Mouse (Mus musculus): ENCODE results near the gene Xrcc5. TPM values are rescaled to one million over a fixed set of nuclear protein-coding genes. Genes with fewer than 3 reads are reported as not detected.

Xrcc5 gene
- polyA plus RNA-seq, 2 experiments: 22.6 to 41.8 TPM

GRCm38 (mm10) chr1:72411108-72411507, 103.9 kb downstream of the Xrcc5 start:
- no peaks in the 10 kb centered on the region for H3K36me3 ChIP-seq (ENCODE audit: control insufficient read depth, insufficient read depth, low read length)
- no peak overlapping the region for H3K4me2 ChIP-seq (replicated peaks; ENCODE audit: low read depth, low read length, severe bottlenecking)
- no peak overlapping the region for H3K9ac ChIP-seq (ENCODE audit: low read depth, low read length, severe bottlenecking)
- 93% methylated on average over 8 of the region's 8 CpGs for WGBS
- H3K9me3 ChIP-seq (ENCODE audit: control insufficient read depth, low read length): no peaks in the 10 kb centered on the region
- no peaks in the 10 kb centered on the region for H3K4me1 ChIP-seq (ENCODE audit: control insufficient read depth, insufficient read depth, low read length)
- DNase-seq (ENCODE audit: low spot score): no peak
- no peak overlapping the region for H3K27ac ChIP-seq (replicated peaks; ENCODE audit: low read depth, low read length)
- no peak for TF ChIP-seq POLR2A (IDR thresholded peaks at IDR 0.05; ENCODE audit: borderline replicate concordance, extremely low read depth, insufficient read depth, insufficient read length)
- no peaks in the 10 kb centered on the region for H3K27me3 ChIP-seq (ENCODE audit: control insufficient read depth, insufficient read depth, low read length)
- no peak for ATAC-seq (ENCODE audit: low FRiP score, low read depth)
- no peak overlapping the region for H3K4me3 ChIP-seq (replicated peaks; ENCODE audit: low read length)

GRCm38 (mm10) chr1:72413205-72413604, 106.0 kb downstream of the Xrcc5 start:
- Histone ChIP-seq H3K36me3 (ENCODE audit: control insufficient read depth, insufficient read depth, low read length) (no peaks in the 10 kb centered on the region), H3K4me2 (replicated peaks; ENCODE audit: low read depth, low read length, severe bottlenecking) (no peak overlapping the region), H3K4me3 (replicated peaks; ENCODE audit: low read length) (no peak overlapping the region), H3K9ac (ENCODE audit: low read depth, low read length, severe bottlenecking) (no peak overlapping the region), H3K4me1 (ENCODE audit: control insufficient read depth, insufficient read depth, low read length) (no peaks in the 10 kb centered on the region), H3K27ac (replicated peaks; ENCODE audit: low read depth, low read length) (no peak overlapping the region), H3K9me3 (ENCODE audit: control insufficient read depth, low read length) (no peaks in the 10 kb centered on the region), H3K27me3 (ENCODE audit: control insufficient read depth, insufficient read depth, low read length) (no peaks in the 10 kb centered on the region)
- TF ChIP-seq POLR2A (IDR thresholded peaks at IDR 0.05; ENCODE audit: borderline replicate concordance, extremely low read depth, insufficient read depth, insufficient read length): no peak
- WGBS: 92% methylated on average over 8 of the region's 8 CpGs
- DNase-seq (ENCODE audit: low spot score) (no peak), ATAC-seq (ENCODE audit: low FRiP score, low read depth) (no peak)

- WGBS: 73% methylated on average over 8 of the region's 8 CpGs
- ATAC-seq (ENCODE audit: low FRiP score, low read depth): no peak
- H3K4me1 ChIP-seq (ENCODE audit: control insufficient read depth, insufficient read depth, low read length): no peaks in the 10 kb centered on the region
- H3K9me3 ChIP-seq (ENCODE audit: control insufficient read depth, low read length): no peaks in the 10 kb centered on the region
- H3K27me3 ChIP-seq (ENCODE audit: control insufficient read depth, insufficient read depth, low read length): no peaks in the 10 kb centered on the region
- H3K9ac ChIP-seq (ENCODE audit: low read depth, low read length, severe bottlenecking): no peak overlapping the region
- DNase-seq (ENCODE audit: low spot score): no peak
- H3K36me3 ChIP-seq (ENCODE audit: control insufficient read depth, insufficient read depth, low read length): no peaks in the 10 kb centered on the region
- H3K27ac ChIP-seq (replicated peaks; ENCODE audit: low read depth, low read length): no peak overlapping the region
- no peak overlapping the region for H3K4me2 ChIP-seq (replicated peaks; ENCODE audit: low read depth, low read length, severe bottlenecking)
- no peak for TF ChIP-seq POLR2A (IDR thresholded peaks at IDR 0.05; ENCODE audit: borderline replicate concordance, extremely low read depth, insufficient read depth, insufficient read length)
- no peak overlapping the region for H3K4me3 ChIP-seq (replicated peaks; ENCODE audit: low read length)
Measured at GRCm38 (mm10) chr1:72414133-72414532, 106.9 kb downstream of the Xrcc5 start.

GRCm38 (mm10) chr1:72414561-72415253, 107.5 kb downstream of the Xrcc5 start:
- 68% methylated on average over 8 of the region's 8 CpGs for WGBS
- no peak for ATAC-seq (ENCODE audit: low FRiP score, low read depth)
- Histone ChIP-seq H3K27ac (replicated peaks; ENCODE audit: low read depth, low read length) (no peak overlapping the region), H3K4me2 (replicated peaks; ENCODE audit: low read depth, low read length, severe bottlenecking) (no peak overlapping the region), H3K36me3 (ENCODE audit: control insufficient read depth, insufficient read depth, low read length) (no peaks in the 10 kb centered on the region), H3K9me3 (ENCODE audit: control insufficient read depth, low read length) (no peaks in the 10 kb centered on the region), H3K4me1 (ENCODE audit: control insufficient read depth, insufficient read depth, low read length) (no peaks in the 10 kb centered on the region), H3K27me3 (ENCODE audit: control insufficient read depth, insufficient read depth, low read length) (no peaks in the 10 kb centered on the region), H3K4me3 (replicated peaks; ENCODE audit: low read length) (no peak overlapping the region), H3K9ac (ENCODE audit: low read depth, low read length, severe bottlenecking) (no peak overlapping the region)
- no peak for TF ChIP-seq POLR2A (IDR thresholded peaks at IDR 0.05; ENCODE audit: borderline replicate concordance, extremely low read depth, insufficient read depth, insufficient read length)
- no peak for DNase-seq (ENCODE audit: low spot score)

GRCm38 (mm10) chr1:72418744-72419655, 111.8 kb downstream of the Xrcc5 start:
- DNase-seq (ENCODE audit: low spot score): no peak

More at GRCm38 (mm10) chr1:72418744-72419655, 111.8 kb downstream of the Xrcc5 start:
- no peaks in the 10 kb centered on the region for H3K4me1 ChIP-seq (ENCODE audit: control insufficient read depth, insufficient read depth, low read length)
- H3K36me3 ChIP-seq (ENCODE audit: control insufficient read depth, insufficient read depth, low read length): no peaks in the 10 kb centered on the region
- H3K9me3 ChIP-seq (ENCODE audit: control insufficient read depth, low read length): no peaks in the 10 kb centered on the region
- no peak overlapping the region for H3K4me3 ChIP-seq (replicated peaks; ENCODE audit: low read length)
- no peak for ATAC-seq (ENCODE audit: low FRiP score, low read depth)
- no peak overlapping the region for H3K9ac ChIP-seq (ENCODE audit: low read depth, low read length, severe bottlenecking)
- 67% methylated on average over 8 of the region's 8 CpGs for WGBS
- H3K4me2 ChIP-seq (replicated peaks; ENCODE audit: low read depth, low read length, severe bottlenecking): no peak overlapping the region
- no peak for TF ChIP-seq POLR2A (IDR thresholded peaks at IDR 0.05; ENCODE audit: borderline replicate concordance, extremely low read depth, insufficient read depth, insufficient read length)
- H3K27ac ChIP-seq (replicated peaks; ENCODE audit: low read depth, low read length): no peak overlapping the region
- H3K27me3 ChIP-seq (ENCODE audit: control insufficient read depth, insufficient read depth, low read length): no peaks in the 10 kb centered on the region
